Mouse (Mus musculus) liver, embryonic 14.5 days (tissue): ENCODE results near the gene Pde4d.

Experiments used
- CTCF ChIP-seq: IDR thresholded peaks from 2 replicates; pipeline ENCODE4 v1.5.1; 2016; ENCODE audit warnings: antibody characterized with exemption, low read depth, control low read depth
- EP300 ChIP-seq: IDR thresholded peaks from 2 replicates; pipeline ENCODE4 v1.6.1; 2016; ENCODE audit warnings: antibody characterized with exemption, low read depth

DNA sequence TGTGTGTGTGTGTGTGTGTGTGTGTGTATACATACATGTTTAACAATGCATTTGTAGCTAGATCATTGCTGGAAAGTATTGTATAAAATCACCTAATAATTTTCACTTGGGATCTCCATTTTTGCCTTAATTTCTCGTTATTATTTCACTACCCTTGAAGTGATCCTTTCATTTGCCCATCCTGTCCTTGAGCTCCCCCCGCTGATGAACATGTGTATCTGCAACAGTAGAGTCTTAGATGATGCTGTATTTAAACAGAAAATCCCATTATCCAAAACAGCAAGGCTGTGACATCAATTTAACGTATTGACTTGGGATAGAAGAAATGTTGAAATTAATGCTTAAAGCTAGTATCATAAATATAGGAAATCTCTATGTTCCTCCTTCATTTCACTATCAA, 1069.7 kb downstream of the Pde4d start:
- peak; percentile 47; the same call in 1 of the 2 replicates for TF ChIP-seq CTCF
- TF ChIP-seq EP300, result no peak
